Mouse (Mus musculus) midbrain, embryonic 13.5 days (tissue): Measurements from ENCODE around the gene Pacsin2. TPM values are rescaled to one million over a fixed set of nuclear protein-coding genes. Genes with fewer than 3 reads are reported as not detected.

Source experiments
- polyA plus RNA-seq: library from polyadenylated mRNA; unstranded; fragments of >200 nt; fragmentation: Nextera tagmentation; extraction: Ambion mirVana; gene quantifications from 2 replicates; pipeline ENCODE4 v1.2.1, GENCODE M21; 2015

Pacsin2 gene
- polyA plus RNA-seq, 1 experiment from 2014 or later: 27.1 TPM

Other genes starting within 250 kb of the Pacsin2 start
- gene A4galt, start 212.8 kb downstream of the Pacsin2 start, polyA plus RNA-seq: 1.9 and 2.4 TPM in 2 replicates
- gene Arfgap3, start 114.4 kb downstream of the Pacsin2 start, polyA plus RNA-seq: 39.2 and 39.5 TPM in 2 replicates
- 100 and 105 TPM in 2 replicates for gene Ttll1, start 46.3 kb upstream of the Pacsin2 start, polyA plus RNA-seq
- gene Bik, start 62.3 kb upstream of the Pacsin2 start, polyA plus RNA-seq: 0.80 and 1.2 TPM in 2 replicates
- gene Tspo, start 99.0 kb upstream of the Pacsin2 start, polyA plus RNA-seq: 9.6 and 9.9 TPM in 2 replicates
- gene Mcat, start 99.2 kb upstream of the Pacsin2 start, polyA plus RNA-seq: 31.8 and 35.9 TPM in 2 replicates
- 47.7 and 48.0 TPM in 2 replicates for gene Ttll12, start 130.6 kb upstream of the Pacsin2 start, polyA plus RNA-seq